Mouse (Mus musculus): ENCODE results near the gene Shc1.

Gene Shc1

DNA sequence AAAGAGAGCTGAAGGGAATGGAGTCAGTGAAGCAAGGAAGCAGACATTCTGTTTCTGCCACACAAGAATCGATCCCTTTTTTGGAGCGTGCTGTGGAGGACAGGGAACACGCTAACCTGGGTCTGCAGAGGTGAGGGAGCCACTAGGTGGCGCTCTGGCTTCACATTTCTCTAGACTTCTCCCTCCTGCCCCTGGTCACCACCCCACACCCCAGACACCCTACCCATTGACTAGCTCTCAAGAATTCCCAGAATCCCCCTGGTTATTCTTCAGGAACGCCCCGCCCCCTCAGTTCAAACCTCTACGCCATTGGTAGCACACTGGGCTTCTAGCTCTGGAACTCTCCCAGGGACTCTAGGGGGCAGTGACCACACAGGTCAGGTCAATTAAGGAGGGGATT is 31.3 kb downstream of the Shc1 start:
- DNase-seq (ENCODE audit: low read depth) = peak; percentile 81

DNA sequence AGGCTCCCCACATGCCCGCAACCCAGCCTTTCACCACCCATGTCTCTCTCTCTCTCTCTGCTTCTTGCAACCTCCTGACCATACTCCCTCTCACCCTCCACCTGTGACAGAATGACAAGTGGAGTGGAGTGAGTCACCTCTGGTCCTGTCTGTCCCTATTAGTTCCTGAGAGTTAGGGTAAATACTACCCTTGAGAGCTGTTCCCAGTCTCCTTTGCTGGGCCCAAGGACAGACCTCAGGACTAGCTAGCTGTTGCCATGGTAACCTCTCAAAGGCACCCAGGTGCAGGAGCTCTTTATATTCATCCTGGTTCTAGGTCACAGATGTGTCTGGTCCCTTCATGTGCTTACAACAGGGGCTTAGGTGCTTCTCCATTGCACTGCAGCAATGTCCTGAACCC is 33.7 kb downstream of the Shc1 start:
- DNase-seq (ENCODE audit: low read depth) = no peak

DNA sequence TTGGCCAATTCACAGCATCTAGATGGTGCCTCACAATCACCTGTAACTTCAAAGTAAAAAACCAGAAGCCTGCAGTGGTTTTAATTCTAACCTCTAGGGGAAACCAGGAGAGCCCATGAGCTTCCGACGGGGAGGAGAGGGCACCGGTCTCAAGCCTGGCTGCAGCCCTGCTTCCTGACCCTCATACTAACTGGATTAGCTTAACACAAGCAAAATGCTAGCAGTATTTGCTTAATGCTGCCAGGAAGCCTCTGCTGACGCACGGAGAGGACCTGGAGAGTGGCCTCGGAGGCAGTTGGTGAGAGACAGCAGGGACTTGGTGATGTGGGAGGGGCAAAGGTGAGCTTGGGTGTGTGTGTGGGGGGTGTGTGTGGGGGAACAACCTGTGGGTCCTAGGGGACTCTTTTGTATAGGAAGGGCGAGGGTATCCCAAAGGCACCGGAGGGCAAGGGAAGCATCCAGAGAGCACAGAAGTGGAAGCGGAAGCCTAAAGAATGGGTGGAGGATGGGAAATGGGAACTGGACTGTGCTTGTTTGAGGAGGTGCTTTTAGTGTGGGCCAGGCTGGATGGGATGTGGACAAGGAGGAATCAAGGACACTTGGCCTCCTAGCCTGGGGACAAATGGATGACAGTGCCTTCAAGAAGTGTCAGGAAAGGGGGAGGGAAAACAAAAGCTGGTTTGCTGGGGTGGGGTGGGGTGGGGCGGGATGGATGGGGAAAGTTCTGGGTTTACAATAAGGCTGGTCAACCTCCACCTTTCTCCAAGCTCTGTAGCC is 36.3 kb downstream of the Shc1 start, which contains the start of gene Pmvk:
Gene Pmvk (plus strand): TSS at position 141 of the 777 bp plus-strand sequence.
- no peak for DNase-seq (ENCODE audit: low read depth)

DNA sequence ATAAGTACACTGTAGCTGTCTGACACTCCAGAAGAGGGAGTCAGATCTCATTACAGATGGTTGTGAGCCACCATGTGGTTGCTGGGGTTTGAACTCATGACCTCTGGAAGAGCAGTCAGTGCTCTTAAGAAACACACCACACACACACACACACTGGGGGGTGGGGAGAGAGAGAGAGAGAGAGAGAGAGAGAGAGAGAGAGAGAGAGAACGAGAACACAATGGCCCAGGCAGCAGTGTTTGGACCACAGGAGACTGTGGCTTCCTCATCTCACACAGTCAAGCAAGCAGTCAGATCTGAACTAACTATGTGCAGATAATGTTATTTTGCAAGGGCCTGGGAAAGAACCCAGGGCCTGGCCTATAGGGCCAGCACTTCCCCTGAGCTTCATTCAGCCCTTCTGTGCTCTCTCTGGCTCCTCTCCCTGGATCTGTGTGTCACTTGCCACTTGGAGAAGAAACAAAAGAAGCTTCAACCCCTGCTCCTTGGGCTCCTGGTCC is 37.6 kb downstream of the Shc1 start:
- DNase-seq (ENCODE audit: low read depth) = peak; percentile 59

DNA sequence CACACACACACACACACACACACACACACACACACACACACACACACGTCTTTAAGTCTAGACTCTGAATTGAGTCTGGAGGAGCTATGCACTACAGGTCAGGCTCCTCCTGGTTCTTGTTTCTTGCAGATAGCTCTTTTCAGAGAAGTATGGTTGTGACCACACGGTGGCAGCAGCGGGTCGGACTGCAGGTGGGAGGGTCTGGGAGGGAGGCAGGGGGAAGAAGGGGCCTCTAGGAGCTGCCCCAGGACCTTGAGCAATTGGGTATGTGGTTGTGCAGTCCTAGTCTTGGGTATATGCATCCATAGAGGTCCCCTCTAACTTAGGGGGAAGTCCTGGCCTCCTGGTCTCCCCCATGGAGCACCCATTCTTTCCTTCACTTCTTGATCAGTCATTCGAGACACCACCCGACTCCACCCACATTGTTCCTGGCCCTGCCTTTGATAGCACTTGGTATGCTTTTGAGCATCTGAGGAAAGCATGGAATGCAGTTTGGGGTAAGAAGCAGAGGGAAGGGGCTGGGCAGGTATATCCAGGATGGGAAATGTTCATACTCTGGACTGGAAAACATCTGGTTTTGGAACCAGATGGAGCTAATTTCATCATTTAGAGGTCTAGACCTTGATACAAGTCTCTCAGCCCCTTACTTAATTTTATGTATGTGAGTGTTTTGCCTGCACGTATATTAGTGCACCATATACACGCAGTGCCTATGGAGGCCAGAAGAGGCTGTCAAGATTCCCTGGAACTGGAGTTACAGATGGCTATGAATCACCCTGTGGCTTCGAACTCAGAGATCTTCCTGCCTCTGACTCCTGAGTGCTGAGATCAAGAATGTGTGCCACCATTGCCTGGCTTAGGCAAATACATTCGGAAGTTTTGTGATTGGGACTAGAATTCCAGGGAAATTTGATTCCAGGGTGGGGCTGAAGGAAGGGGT is 38.8 kb downstream of the Shc1 start:
- DNase-seq (ENCODE audit: low read depth) = peak; percentile 89

DNA sequence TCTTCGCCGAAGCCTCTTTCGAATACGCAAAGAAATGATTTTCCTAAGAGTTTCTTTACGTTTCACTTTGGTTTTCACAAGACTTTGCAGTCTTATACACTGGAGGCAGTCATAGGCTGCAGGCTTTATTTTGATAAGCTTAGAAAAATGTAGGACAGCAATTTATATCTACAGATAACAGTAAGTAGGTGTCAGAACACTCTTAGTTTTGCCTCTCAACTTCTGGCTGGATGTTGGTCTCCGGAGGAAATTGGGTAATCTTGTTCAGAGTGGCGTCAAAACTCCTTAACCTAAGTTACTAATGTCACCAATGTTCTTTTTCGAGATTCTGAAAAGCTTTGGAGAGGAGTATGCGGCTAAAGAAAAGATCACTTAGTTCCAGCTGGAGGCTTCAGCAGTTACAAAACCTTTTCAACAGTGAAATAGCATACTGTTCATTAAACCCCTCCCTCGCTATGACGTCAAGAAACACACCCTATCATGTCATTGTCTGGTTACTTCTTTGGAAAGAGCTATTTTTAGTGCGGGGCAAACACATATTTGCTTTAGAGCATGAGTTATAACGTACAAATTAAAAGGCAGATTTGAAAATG is 40.2 kb downstream of the Shc1 start:
- DNase-seq (ENCODE audit: low read depth) = no peak

DNA sequence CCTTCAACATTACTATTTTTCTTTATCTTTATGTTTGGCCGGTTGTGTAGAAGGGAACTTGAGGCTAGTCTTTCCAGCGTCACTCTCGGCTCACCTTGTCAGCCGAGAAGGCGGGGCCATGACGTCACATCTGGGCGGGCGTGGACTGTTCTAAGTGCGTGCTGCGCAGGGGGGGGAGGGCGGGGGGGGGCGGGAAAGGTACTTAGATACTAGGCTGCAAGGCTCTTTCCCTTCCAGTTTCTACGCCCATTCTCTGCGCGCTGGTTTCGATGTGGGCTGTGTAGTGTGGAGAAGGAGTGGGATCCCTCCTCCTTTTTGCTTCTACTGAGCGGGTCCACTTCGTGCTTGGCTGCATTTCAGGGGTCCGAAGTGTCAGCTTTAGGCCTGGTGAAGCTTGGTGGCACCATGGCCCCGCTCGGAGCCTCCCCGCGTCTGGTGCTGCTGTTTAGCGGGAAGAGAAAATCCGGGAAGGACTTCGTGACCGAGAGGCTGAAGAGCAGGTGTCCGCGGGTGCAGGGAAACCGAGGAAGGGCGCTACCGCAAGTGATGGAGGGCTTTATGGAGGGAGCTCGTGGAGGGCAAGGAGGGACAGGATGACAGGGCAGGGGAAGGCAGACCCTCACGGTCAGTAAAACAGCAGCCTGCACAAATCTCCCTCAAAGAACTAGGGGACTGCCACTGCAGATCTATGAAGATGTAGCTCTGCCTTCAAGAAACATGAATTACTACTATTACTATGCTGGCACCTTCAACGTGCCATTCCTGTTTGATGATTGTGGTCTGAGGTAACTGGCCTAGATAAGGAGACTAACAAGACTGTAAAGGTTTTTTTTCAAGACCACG is 40.9 kb downstream of the Shc1 start:
- DNase-seq (ENCODE audit: low read depth) = peak; percentile 96

DNA sequence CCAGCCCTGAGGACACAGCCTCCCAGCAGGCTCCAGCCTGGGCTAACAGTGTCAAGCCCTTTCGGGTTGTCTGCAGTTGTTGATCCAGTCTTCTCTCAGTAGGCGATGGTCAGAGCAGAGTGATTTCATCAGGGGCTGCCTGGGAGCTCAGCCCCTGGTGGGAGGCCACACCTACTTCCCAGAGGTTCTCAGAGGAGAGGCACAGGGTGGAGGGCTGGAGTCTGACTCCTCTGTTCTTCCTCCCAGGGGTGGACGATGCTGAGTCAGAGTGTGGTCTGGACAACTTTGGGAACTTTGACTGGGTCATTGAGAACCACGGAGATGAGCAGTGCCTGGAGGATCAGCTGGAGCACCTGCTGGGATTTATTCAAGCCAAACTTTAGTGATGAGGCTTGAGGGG is 50.0 kb downstream of the Shc1 start:
- DNase-seq (ENCODE audit: low read depth) = no peak

DNA sequence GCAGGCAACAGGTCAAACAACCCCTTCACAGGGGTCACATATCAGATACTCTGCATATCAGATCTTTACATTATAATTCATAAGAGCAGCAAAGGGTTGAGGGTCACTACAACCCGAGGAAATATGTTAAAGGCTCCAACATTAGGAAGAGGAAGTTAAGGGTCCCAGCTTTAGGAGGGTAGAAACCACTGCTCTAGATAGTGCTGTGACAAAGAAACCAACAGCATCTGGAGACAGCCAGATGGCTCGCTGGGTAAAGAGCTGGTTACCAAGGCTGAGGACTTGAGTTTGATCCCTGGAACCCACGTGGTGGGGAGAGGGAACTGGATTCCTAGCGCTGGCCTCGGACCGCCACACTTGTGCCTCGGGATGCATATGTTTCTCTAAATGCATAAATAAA is 54.0 kb downstream of the Shc1 start:
- no peak for DNase-seq (ENCODE audit: low read depth)

DNA sequence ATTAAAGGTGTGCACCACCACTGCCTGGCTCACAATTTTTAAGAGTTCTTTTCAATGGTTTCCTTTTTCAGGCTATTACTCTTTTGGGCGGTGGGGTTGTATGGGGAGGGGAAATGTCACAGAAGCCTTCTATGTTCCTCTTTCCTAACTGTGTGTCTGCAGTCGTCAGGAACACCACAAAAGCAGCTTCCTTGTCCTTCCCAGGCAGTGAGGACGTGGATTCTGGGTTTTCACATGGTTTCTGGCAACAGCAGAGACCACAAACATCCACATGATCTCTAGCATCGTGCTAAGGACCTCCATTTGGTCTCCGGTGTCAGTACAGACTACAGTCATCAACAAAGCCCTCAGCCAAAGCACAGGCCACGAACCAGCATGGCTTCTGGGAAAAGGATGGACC is 55.6 kb downstream of the Shc1 start:
- no peak for DNase-seq (ENCODE audit: low read depth)

DNA sequence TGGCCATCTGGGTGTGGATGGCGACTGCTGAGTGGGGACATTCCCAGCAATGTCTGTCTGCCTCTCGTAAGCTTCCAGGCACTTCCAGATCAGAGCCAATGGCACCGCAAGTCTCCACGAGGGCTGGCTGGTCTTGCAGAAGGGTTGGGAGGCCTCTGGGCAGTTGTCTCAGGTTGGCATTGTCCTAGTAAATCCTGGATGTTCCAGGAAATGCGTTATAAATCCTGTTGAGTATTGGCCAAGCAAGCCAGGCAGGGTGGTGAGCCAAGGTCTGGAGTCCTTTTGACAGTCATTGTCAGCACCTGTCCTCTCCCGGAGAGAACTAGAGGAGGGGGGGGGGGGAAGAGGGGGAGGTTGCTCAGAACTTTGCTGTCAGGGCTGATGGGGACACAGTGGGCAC is 60.8 kb downstream of the Shc1 start:
- DNase-seq (ENCODE audit: low read depth) = no peak

Measured in 416B (cell line).